Mouse (Mus musculus) midbrain, embryonic 12.5 days (tissue): ENCODE results near the gene Ndufs5. TPM values are rescaled to one million over a fixed set of nuclear protein-coding genes. Genes with fewer than 3 reads are reported as not detected.

Source experiments
- ATAC-seq: fragments of 200-750 bp; cut with Nextera tagmentation; 2 replicates; pipeline ENCODE4 v1.8.0; 2017; ENCODE audit warnings: low read depth, moderate TSS enrichment, moderate library complexity; ENCODE audit not compliant: low FRiP score
- H3K27ac ChIP-seq: fragments of 300-500 bp; sonication (generic); replicated peaks from 2 replicates; pipeline ENCODE4 v1.5.1; 2016; ENCODE audit warnings: mild to moderate bottlenecking
- H3K27me3 ChIP-seq: fragments of 300-500 bp; sonication (generic); 2 replicates; pipeline ENCODE4 v1.6.1; 2016; ENCODE audit warnings: mild to moderate bottlenecking
- H3K36me3 ChIP-seq: fragments of 300-500 bp; sonication (generic); 2 replicates; pipeline ENCODE4 v1.6.1; 2016
- H3K4me1 ChIP-seq: fragments of 300-500 bp; sonication (generic); 2 replicates; pipeline ENCODE4 v1.6.1; 2016
- H3K4me2 ChIP-seq: fragments of 300-500 bp; sonication (generic); replicated peaks from 2 replicates; pipeline ENCODE4 v1.6.1; 2016; ENCODE audit warnings: mild to moderate bottlenecking, moderate library complexity
- H3K4me3 ChIP-seq: fragments of 300-500 bp; sonication (generic); 2 replicates; pipeline ENCODE4 v1.5.1; 2016; ENCODE audit warnings: mild to moderate bottlenecking
- H3K9ac ChIP-seq: fragments of 300-500 bp; sonication (generic); replicated peaks from 2 replicates; pipeline ENCODE4 v1.6.1; 2016; ENCODE audit warnings: mild to moderate bottlenecking, moderate library complexity
- H3K9me3 ChIP-seq: fragments of 300-500 bp; sonication (generic); 2 replicates; pipeline ENCODE4 v1.6.1; 2016; ENCODE audit warnings: mild to moderate bottlenecking
- WGBS: fragments of 180-500 bp; shearing (Covaris S2); methylation state at CpG from one replicate; pipeline ENCODE4 v1.1.7; 2016; 5-methylcytosine and 5-hydroxymethylcytosine counted together
- polyA plus RNA-seq: library from polyadenylated mRNA; unstranded; fragments of >200 nt; fragmentation: Nextera tagmentation; extraction: Ambion mirVana; gene quantifications from 2 replicates; pipeline ENCODE4 v1.2.1, GENCODE M21; 2016

Gene Ndufs5
- 318 and 329 TPM in 2 replicates for polyA plus RNA-seq

- 0 out of 2 replicates have a peak within 1 kb of the TSS, but pooled peaks have one; percentile 58 for H3K27ac ChIP-seq
- under 1% methylated on average over 40 of the region's 40 CpGs for WGBS
These were observed at the start of gene Ndufs5 for GRCm38 (mm10) chr4:123717574-123718433. Ndufs5 (minus strand) TSS chr4:123718202.

GRCm38 (mm10) chr4:123765071-123765470 lies 47.1 kb upstream of the Ndufs5 start:
- no peak for ATAC-seq
- WGBS, result 75% methylated on average over 6 of the region's 6 CpGs

More at GRCm38 (mm10) chr4:123717574-123718433, at the start of gene Ndufs5:
- Histone ChIP-seq H3K27me3 (no peaks in the 10 kb centered on the region), H3K4me2 (peak within 1 kb of the TSS; percentile 82), H3K4me3 (peak within 1 kb of the TSS; percentile 89), H3K36me3 (peaks cover 24% of the 10 kb centered on the region), H3K9ac (peak within 1 kb of the TSS; percentile 92), H3K9me3 (no peaks in the 10 kb centered on the region), H3K4me1 (peaks cover 11% of the 10 kb centered on the region)
- peak; percentile 95 for ATAC-seq

GRCm38 (mm10) chr4:123758306-123758705 lies 40.3 kb upstream of the Ndufs5 start:
- no peaks in the 10 kb centered on the region for H3K4me1 ChIP-seq
- no peaks in the 10 kb centered on the region for H3K27me3 ChIP-seq
- no peak for ATAC-seq
- WGBS, result 58% methylated on average over 4 of the region's 4 CpGs
- H3K4me2 ChIP-seq, result no peak overlapping the region
- H3K9ac ChIP-seq, result no peak overlapping the region
- H3K36me3 ChIP-seq, result no peaks in the 10 kb centered on the region
- no peaks in the 10 kb centered on the region for H3K9me3 ChIP-seq
- no peak overlapping the region for H3K27ac ChIP-seq
- no peak overlapping the region for H3K4me3 ChIP-seq

More at GRCm38 (mm10) chr4:123765071-123765470, 47.1 kb upstream of the Ndufs5 start:
- Histone ChIP-seq H3K9ac (no peak overlapping the region), H3K36me3 (no peaks in the 10 kb centered on the region), H3K4me3 (no peak overlapping the region), H3K27ac (no peak overlapping the region), H3K4me1 (no peaks in the 10 kb centered on the region), H3K9me3 (no peaks in the 10 kb centered on the region), H3K4me2 (no peak overlapping the region), H3K27me3 (no peaks in the 10 kb centered on the region)

- H3K4me2 ChIP-seq, result peak overlapping the region; percentile 64
- H3K4me1 ChIP-seq, result peaks cover 16% of the 10 kb centered on the region
- under 1% methylated on average over 8 of the region's 8 CpGs for WGBS
- no peak for ATAC-seq
- no peaks in the 10 kb centered on the region for H3K36me3 ChIP-seq
- no peaks in the 10 kb centered on the region for H3K27me3 ChIP-seq
- peak overlapping the region; percentile 100 for H3K4me3 ChIP-seq
- 0 out of 2 replicates have a peak overlapping the region, but pooled peaks have one; percentile 34 for H3K9ac ChIP-seq
- 0 out of 2 replicates have a peak overlapping the region, but pooled peaks have one; percentile 98 for H3K27ac ChIP-seq
- no peaks in the 10 kb centered on the region for H3K9me3 ChIP-seq
These were observed 32.8 kb upstream of the Ndufs5 start for GRCm38 (mm10) chr4:123750707-123751312.

GRCm38 (mm10) chr4:123750152-123750651 lies 32.2 kb upstream of the Ndufs5 start, which contains the start of gene Akirin1:
Akirin1 (minus strand) TSS chr4:123750345.
- Histone ChIP-seq H3K27ac (peak within 1 kb of the TSS; percentile 98), H3K4me3 (peak within 1 kb of the TSS; percentile 100), H3K9ac (peak within 1 kb of the TSS; percentile 96), H3K9me3 (no peaks in the 10 kb centered on the region), H3K27me3 (no peaks in the 10 kb centered on the region), H3K4me2 (peak within 1 kb of the TSS; percentile 64), H3K4me1 (peaks cover 16% of the 10 kb centered on the region), H3K36me3 (no peaks in the 10 kb centered on the region)
- under 1% methylated on average over 46 of the region's 46 CpGs for WGBS
- ATAC-seq, result peak; percentile 98

GRCm38 (mm10) chr4:123749484-123750130 lies 31.6 kb upstream of the Ndufs5 start:
- Histone ChIP-seq H3K9ac (peak overlapping the region; percentile 96), H3K4me2 (peak overlapping the region; percentile 64), H3K27ac (peak overlapping the region; percentile 98), H3K36me3 (no peaks in the 10 kb centered on the region), H3K27me3 (no peaks in the 10 kb centered on the region), H3K4me1 (peaks cover 16% of the 10 kb centered on the region), H3K4me3 (peak overlapping the region; percentile 100), H3K9me3 (no peaks in the 10 kb centered on the region)
- peak; percentile 32 for ATAC-seq
- under 1% methylated on average over 55 of the region's 55 CpGs for WGBS

GRCm38 (mm10) chr4:123748726-123749415 lies 30.9 kb upstream of the Ndufs5 start:
- Histone ChIP-seq H3K4me3 (peak overlapping the region; percentile 100), H3K9ac (peak overlapping the region; percentile 96), H3K27me3 (no peaks in the 10 kb centered on the region), H3K4me2 (peak overlapping the region; percentile 64), H3K36me3 (no peaks in the 10 kb centered on the region), H3K27ac (peak overlapping the region; percentile 98), H3K4me1 (peaks cover 16% of the 10 kb centered on the region), H3K9me3 (no peaks in the 10 kb centered on the region)
- 18% methylated on average over 10 of the region's 10 CpGs for WGBS
- ATAC-seq, result no peak

GRCm38 (mm10) chr4:123745221-123745775 lies 27.3 kb upstream of the Ndufs5 start:
- no peaks in the 10 kb centered on the region for H3K9me3 ChIP-seq
- H3K27me3 ChIP-seq, result no peaks in the 10 kb centered on the region
- H3K9ac ChIP-seq, result no peak overlapping the region
- 96% methylated on average over 4 of the region's 4 CpGs for WGBS
- ATAC-seq, result no peak
- no peak overlapping the region for H3K4me3 ChIP-seq
- H3K4me2 ChIP-seq, result no peak overlapping the region
- H3K36me3 ChIP-seq, result peaks cover 28% of the 10 kb centered on the region
- H3K4me1 ChIP-seq, result peaks cover 11% of the 10 kb centered on the region
- H3K27ac ChIP-seq, result no peak overlapping the region

- Histone ChIP-seq H3K9ac (no peak overlapping the region), H3K36me3 (peaks cover 50% of the 10 kb centered on the region), H3K4me1 (no peaks in the 10 kb centered on the region), H3K27ac (no peak overlapping the region), H3K4me3 (no peak overlapping the region), H3K27me3 (no peaks in the 10 kb centered on the region), H3K4me2 (no peak overlapping the region), H3K9me3 (no peaks in the 10 kb centered on the region)
- ATAC-seq, result no peak
- 88% methylated on average over 1 of the region's 1 CpGs for WGBS
These were observed 24.9 kb upstream of the Ndufs5 start for GRCm38 (mm10) chr4:123742891-123743290.

- Histone ChIP-seq H3K27ac (no peak overlapping the region), H3K9me3 (no peaks in the 10 kb centered on the region), H3K4me3 (no peak overlapping the region), H3K4me1 (no peaks in the 10 kb centered on the region), H3K36me3 (peaks cover 76% of the 10 kb centered on the region), H3K9ac (no peak overlapping the region), H3K27me3 (no peaks in the 10 kb centered on the region), H3K4me2 (no peak overlapping the region)
- no peak for ATAC-seq
- 97% methylated on average over 4 of the region's 4 CpGs for WGBS
These were observed 20.7 kb upstream of the Ndufs5 start for GRCm38 (mm10) chr4:123738708-123739107.

- Histone ChIP-seq H3K27me3 (no peaks in the 10 kb centered on the region), H3K4me2 (no peak overlapping the region), H3K36me3 (peaks cover 47% of the 10 kb centered on the region), H3K9me3 (no peaks in the 10 kb centered on the region), H3K4me1 (no peaks in the 10 kb centered on the region), H3K9ac (no peak overlapping the region), H3K4me3 (no peak overlapping the region), H3K27ac (no peak overlapping the region)
- no peak for ATAC-seq
- 92% methylated on average over 9 of the region's 9 CpGs for WGBS
These were observed 15.5 kb upstream of the Ndufs5 start for GRCm38 (mm10) chr4:123733532-123733931.
